Mouse (Mus musculus) stomach, postnatal 0 days (tissue): Measurements from ENCODE around the gene Grn.

Experiments used
- CTCF ChIP-seq: IDR thresholded peaks from 2 replicates; pipeline ENCODE4 v1.5.1; 2016; ENCODE audit warnings: antibody characterized with exemption, low read depth, mild to moderate bottlenecking, moderate library complexity
- EP300 ChIP-seq: optimal IDR thresholded peaks from 2 replicates; pipeline ENCODE3; 2016; ENCODE audit warnings: antibody characterized with exemption

- TF ChIP-seq CTCF (peak; percentile 65), EP300 (no peak)
Measured at GRCm38 (mm10) chr11:102455740-102456396, 25.8 kb downstream of the Grn start.
